Mouse (Mus musculus) G1E (cell line): ENCODE measurements around the gene Mphosph9. TPM values are rescaled to one million over a fixed set of nuclear protein-coding genes. Genes with fewer than 3 reads are reported as not detected.

ENCODE experiments used
- ATAC-seq: 2 replicates; pipeline ENCODE4 v1.8.0; 2016; ENCODE audit warnings: mild to moderate bottlenecking; ENCODE audit not compliant: insufficient number of reproducible peaks, poor library complexity, low FRiP score, severe bottlenecking; ENCODE audit errors: extremely low read depth
- DNase-seq: peaks from one replicate; pipeline ENCODE4 v3.0.0; 2012; ENCODE audit warnings: low spot score
- H3K27me3 ChIP-seq: 2 replicates; pipeline ENCODE4 v1.6.1; 2012; ENCODE audit warnings: mild to moderate bottlenecking, low read length, inconsistent platforms; ENCODE audit not compliant: insufficient read depth
- H3K36me3 ChIP-seq: replicated peaks from 2 replicates; pipeline ENCODE3; 2012; ENCODE audit warnings: mild to moderate bottlenecking, inconsistent platforms
- H3K4me1 ChIP-seq: 2 replicates; pipeline ENCODE4 v1.6.1; 2012; ENCODE audit warnings: low read depth, low read length, inconsistent platforms, mixed read lengths; ENCODE audit not compliant: insufficient read depth
- H3K4me3 ChIP-seq: 2 replicates; pipeline ENCODE4 v1.5.1; 2012; ENCODE audit warnings: low read depth, mild to moderate bottlenecking, inconsistent platforms, low read length, moderate library complexity, mixed read lengths
- H3K9me3 ChIP-seq: replicated peaks from 2 replicates; pipeline ENCODE4 v1.6.1; 2012; ENCODE audit warnings: inconsistent platforms
- CTCF ChIP-seq: IDR thresholded peaks from 2 replicates; pipeline ENCODE4 v1.5.1; 2012; ENCODE audit warnings: low read depth, low read length, inconsistent platforms, mixed read lengths
- GATA1 ChIP-seq: IDR thresholded peaks from 2 replicates; pipeline ENCODE4 v1.6.1; 2012; ENCODE audit warnings: borderline replicate concordance, low read length, inconsistent platforms, mixed read lengths
- GATA2 ChIP-seq: IDR thresholded peaks from 2 replicates; pipeline ENCODE4 v1.6.1; 2012; ENCODE audit warnings: low read depth, low read length, inconsistent platforms, borderline replicate concordance
- POLR2AphosphoS5 ChIP-seq: IDR thresholded peaks from 2 replicates; pipeline ENCODE4 v1.6.1; 2012; ENCODE audit warnings: low read depth, low read length, inconsistent platforms; ENCODE audit not compliant: insufficient replicate concordance
- TAL1 ChIP-seq: conservative IDR thresholded peaks from 2 replicates; pipeline ENCODE4 v1.6.1; 2012; ENCODE audit warnings: low read depth, low read length, inconsistent platforms, mixed read lengths
- polyA plus RNA-seq: library from polyadenylated mRNA; stranded (reverse); fragments of >175 nt; gene quantifications from 2 replicates; pipeline ENCODE4 v1.2.3, GENCODE M21; 2012
- total RNA-seq, 2 experiments: library from RNA; stranded (forward) in 1 of 2; stranded (reverse) in 1 of 2; fragments of 200-1000 nt in 1 of 2; fragments of >200 nt in 1 of 2; fragmentation: Nextera tagmentation in 1 of 2; gene quantifications; 2 replicates each; pipeline ENCODE4 v1.2.3; 2014 to 2017

Gene Mphosph9
- total and polyA plus RNA-seq, 3 experiments: 2.0 to 24.2 (median 23.2) TPM

- Histone ChIP-seq H3K9me3 (peaks cover 5% of the 10 kb centered on the region; the same call in 1 of the 2 replicates), H3K4me3 (no peak overlapping the region), H3K4me1 (no peaks in the 10 kb centered on the region), H3K27me3 (no peaks in the 10 kb centered on the region), H3K36me3 (peaks cover 86% of the 10 kb centered on the region)
- DNase-seq: no peak
- ATAC-seq: no peak
- TF ChIP-seq GATA2 (no peak), TAL1 (no peak), CTCF (no peak), POLR2AphosphoS5 (no peak), GATA1 (no peak)
Measured at GRCm38 (mm10) chr5:124287616-124288247, 40.0 kb downstream of the Mphosph9 start.

DNA sequence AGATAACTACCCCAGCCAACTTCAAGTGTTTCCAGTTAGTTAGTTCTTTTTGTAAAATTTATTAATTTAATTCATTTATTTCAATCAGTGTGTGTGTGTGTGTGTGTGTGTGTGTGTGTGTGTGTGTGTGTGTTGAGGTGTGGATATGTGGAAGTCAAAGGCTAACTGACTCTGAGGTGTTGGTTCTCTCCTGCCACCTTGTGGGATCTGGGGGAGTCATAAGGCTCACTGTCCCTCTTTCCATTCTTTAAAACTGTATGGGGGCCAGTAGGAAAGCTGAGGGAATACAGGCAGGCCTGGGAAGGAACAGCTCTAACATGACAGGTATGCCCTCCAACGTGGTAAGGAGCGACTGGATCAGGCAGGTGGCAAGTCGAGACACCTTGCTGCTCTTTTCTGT, 43.4 kb downstream of the Mphosph9 start:
- Histone ChIP-seq H3K27me3 (no peaks in the 10 kb centered on the region), H3K9me3 (peaks cover 5% of the 10 kb centered on the region; the same call in 1 of the 2 replicates), H3K4me1 (no peaks in the 10 kb centered on the region), H3K36me3 (peaks cover 73% of the 10 kb centered on the region), H3K4me3 (no peak overlapping the region)
- TF ChIP-seq GATA2 (no peak), TAL1 (no peak), CTCF (no peak), POLR2AphosphoS5 (no peak), GATA1 (no peak)
- no peak for ATAC-seq
- no peak for DNase-seq

DNA sequence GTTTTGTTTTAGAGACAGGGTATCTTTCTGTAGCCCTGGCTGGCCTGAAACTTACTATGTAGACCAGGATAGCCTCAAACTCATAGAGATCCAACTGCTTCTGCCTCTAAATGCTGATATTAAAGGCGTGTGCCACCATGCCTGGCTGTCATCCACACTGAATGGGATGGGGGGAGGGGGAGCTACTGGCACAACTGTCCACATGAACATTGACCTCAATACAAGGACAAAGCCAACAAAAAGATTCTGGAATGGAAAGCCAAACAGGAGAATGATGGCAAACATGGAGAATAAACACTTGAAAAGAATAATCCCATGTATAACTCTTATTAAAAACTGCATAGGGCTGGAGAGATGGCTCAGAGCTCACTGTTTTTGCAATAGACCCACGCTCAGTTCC, 44.9 kb downstream of the Mphosph9 start:
- Histone ChIP-seq H3K4me3 (no peak overlapping the region), H3K9me3 (0 out of 2 replicates have a peak, but pooled peaks cover under 1% of the 10 kb centered on the region), H3K4me1 (no peaks in the 10 kb centered on the region), H3K36me3 (peaks cover 75% of the 10 kb centered on the region), H3K27me3 (no peaks in the 10 kb centered on the region)
- ATAC-seq: no peak
- DNase-seq: no peak
- no peak for TF ChIP-seq CTCF
- no peak for TF ChIP-seq TAL1
- no peak for TF ChIP-seq GATA2
- no peak for TF ChIP-seq POLR2AphosphoS5
- TF ChIP-seq GATA1: no peak

DNA sequence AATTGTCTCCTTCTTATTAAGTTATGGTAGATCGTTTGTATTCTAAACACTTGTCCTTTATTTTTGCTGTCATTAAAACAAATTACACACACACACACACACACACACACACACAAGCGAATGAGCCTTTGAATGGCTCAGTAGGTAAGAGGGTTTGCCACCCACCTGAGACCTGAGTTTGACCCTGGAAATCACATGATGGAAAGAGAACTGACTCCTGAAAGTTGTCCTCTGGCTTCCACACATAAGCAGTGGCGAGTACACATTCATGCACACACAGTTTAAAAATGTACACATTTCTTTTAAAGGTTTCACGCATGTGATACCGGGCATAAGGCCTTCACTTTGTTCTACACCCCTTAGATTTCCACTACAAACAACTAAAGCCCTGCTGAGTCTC, 57.5 kb downstream of the Mphosph9 start:
- ATAC-seq (no peak), DNase-seq (no peak)
- no peaks in the 10 kb centered on the region for H3K27me3 ChIP-seq
- H3K4me1 ChIP-seq: peaks cover 5% of the 10 kb centered on the region
- TF ChIP-seq TAL1: no peak
- no peak for TF ChIP-seq GATA1
- no peak for TF ChIP-seq CTCF
- 0 out of 2 replicates have a peak, but pooled peaks cover 4% of the 10 kb centered on the region for H3K9me3 ChIP-seq
- peaks cover 53% of the 10 kb centered on the region for H3K36me3 ChIP-seq
- H3K4me3 ChIP-seq: no peak overlapping the region

- TF ChIP-seq GATA1: no peak
- TF ChIP-seq TAL1: no peak
- TF ChIP-seq GATA2: no peak
- TF ChIP-seq POLR2AphosphoS5: no peak
- TF ChIP-seq CTCF: no peak
- H3K4me1 ChIP-seq: peaks cover 5% of the 10 kb centered on the region
- no peaks in the 10 kb centered on the region for H3K27me3 ChIP-seq
- 0 out of 2 replicates have a peak, but pooled peaks cover 2% of the 10 kb centered on the region for H3K9me3 ChIP-seq
- no peak overlapping the region for H3K4me3 ChIP-seq
- H3K36me3 ChIP-seq: peaks cover 50% of the 10 kb centered on the region
- no peak for DNase-seq
- no peak for ATAC-seq
Measured at GRCm38 (mm10) chr5:124269661-124270060, 58.1 kb downstream of the Mphosph9 start.

DNA sequence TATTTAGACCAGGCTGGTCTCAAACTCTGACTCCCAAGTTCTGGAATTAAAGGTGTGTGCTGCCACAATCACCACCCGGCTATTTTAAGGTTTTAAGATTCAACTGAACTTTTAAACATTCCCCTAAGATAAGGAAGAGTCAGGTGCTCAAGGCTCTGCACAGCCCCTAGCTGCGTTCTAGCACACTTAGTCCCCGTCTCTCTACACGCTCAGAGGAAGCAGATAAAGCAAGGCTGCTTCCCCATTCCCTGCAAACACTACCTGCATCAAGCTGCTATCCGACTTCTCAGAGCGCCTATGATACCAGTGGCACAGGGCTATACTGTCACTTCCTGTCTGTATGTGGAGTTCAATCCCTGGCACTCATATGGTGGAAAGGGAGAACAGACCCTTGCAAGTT, 60.1 kb downstream of the Mphosph9 start:
- H3K9me3 ChIP-seq: 0 out of 2 replicates have a peak, but pooled peaks cover 2% of the 10 kb centered on the region
- DNase-seq (no peak), ATAC-seq (no peak)
- no peaks in the 10 kb centered on the region for H3K27me3 ChIP-seq
- no peak overlapping the region for H3K4me3 ChIP-seq
- TF ChIP-seq CTCF: no peak
- no peak for TF ChIP-seq TAL1
- H3K4me1 ChIP-seq: peaks cover 5% of the 10 kb centered on the region
- H3K36me3 ChIP-seq: peaks cover 67% of the 10 kb centered on the region

DNA sequence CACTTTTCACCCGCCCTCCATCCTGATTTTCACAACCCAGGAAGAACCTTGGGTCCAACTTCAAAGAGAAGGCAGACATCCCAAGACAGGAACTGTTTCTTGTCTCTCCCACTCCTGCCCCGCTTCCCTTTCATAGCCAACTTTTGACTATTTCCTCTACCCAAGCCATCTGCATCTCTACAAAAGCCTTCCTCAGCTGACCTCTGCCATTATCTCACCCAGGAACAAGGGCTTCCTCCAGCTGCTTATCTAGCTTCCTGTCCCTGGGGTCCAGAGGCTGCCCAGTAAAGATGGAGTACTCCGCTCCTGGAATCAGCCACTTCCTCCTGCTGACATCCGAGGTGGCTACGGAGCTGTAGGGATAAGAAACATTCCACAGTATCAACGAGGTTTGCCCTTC, 61.0 kb downstream of the Mphosph9 start:
- peak; percentile 28; the same call in 1 of the 2 replicates for ATAC-seq
- no peak for TF ChIP-seq POLR2AphosphoS5
- DNase-seq: no peak
- Histone ChIP-seq H3K4me3 (no peak overlapping the region), H3K27me3 (no peaks in the 10 kb centered on the region), H3K9me3 (0 out of 2 replicates have a peak, but pooled peaks cover 2% of the 10 kb centered on the region), H3K36me3 (peaks cover 76% of the 10 kb centered on the region), H3K4me1 (peaks cover 5% of the 10 kb centered on the region)
